Mouse (Mus musculus) Muller cell, postnatal 12 days (primary cell): ENCODE measurements around the gene Aox1.
A peak's percentile ranks its signal among the peaks of the same experiment; 100 is the strongest.

Source experiments
- DNase-seq: peaks from one replicate; pipeline ENCODE4 v3.0.0-alpha.2; 2015; ENCODE audit errors: inconsistent ontology term

Aox1 gene

GRCm38 (mm10) chr1:58107066-58107465 lies 77.3 kb downstream of the Aox1 start:
- DNase-seq, result no peak

- DNase-seq, result no peak
These were observed 80.5 kb downstream of the Aox1 start for GRCm38 (mm10) chr1:58110241-58110640.

- no peak for DNase-seq
These were observed 81.6 kb downstream of the Aox1 start for GRCm38 (mm10) chr1:58111315-58111714.

DNA sequence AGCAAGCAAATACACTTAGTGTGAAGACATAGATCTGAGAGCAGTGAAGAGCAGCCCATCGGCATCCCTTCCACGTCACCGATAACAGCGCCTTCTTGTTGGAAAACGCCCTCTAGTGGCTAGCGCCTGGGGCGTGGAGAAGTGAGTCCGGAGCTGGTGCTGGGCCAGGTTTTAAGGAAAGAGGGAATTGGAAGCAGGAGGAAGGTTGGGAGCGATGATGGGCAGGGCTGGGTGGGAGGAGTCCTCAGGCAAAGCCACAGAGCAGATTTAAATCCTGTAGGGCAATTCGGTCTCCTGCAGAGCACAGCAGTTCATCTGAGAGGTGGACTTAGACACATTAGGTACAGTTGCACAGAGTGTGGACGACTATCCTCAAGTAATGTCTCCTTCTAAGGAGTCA lies 83.1 kb downstream of the Aox1 start, which contains the start of gene Aox3:
Gene Aox3 (plus strand): TSS at position 251 of the 400 bp plus-strand sequence.
- DNase-seq, result peak; percentile 72

GRCm38 (mm10) chr1:58113441-58113840 lies 83.7 kb downstream of the Aox1 start:
- DNase-seq, result no peak

GRCm38 (mm10) chr1:58114021-58114560 lies 84.4 kb downstream of the Aox1 start:
- DNase-seq, result no peak

GRCm38 (mm10) chr1:58114666-58115375 lies 85.1 kb downstream of the Aox1 start:
- no peak for DNase-seq

GRCm38 (mm10) chr1:58118231-58118630 lies 88.5 kb downstream of the Aox1 start:
- DNase-seq, result no peak

- DNase-seq, result no peak
These were observed 95.2 kb downstream of the Aox1 start for GRCm38 (mm10) chr1:58124901-58125300.

DNA sequence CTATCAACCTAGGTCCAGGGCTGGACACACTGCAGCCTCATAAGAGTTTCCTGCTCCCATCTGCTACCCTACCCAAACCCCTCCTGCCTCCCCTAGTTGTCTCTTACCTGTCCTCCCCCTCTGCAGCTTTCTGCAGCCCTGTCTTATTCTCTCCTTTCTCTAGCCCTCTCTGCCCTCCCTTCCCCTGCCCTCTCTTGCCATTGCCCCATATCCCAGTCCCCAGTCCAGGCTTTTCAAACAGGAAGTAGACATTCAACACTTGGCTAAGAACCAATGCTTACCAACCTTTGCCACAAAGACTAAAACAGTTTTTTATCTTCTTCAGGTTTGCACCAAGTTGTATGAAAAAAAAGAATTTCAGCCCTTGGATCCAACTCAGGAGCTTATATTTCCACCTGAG lies 108.2 kb downstream of the Aox1 start:
- no peak for DNase-seq

DNA sequence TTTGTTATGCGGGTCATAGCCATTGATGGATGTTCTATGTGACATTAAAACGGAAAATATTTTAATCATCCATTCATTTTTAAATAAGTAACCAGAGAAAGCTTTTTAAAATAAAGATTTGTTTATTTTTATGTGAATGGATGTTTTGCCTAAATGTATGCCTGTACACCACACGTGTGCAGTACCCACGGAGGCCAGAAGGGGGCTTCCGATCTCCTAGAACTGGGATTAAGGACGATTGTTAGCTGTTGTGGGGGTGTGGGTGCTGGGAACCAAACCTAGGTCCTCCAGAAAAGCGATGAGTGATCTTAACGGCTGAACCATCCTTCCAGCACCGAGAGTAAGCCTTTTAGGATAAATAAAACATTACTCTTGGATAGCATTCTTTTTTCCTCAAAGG lies 109.3 kb downstream of the Aox1 start:
- no peak for DNase-seq

DNA sequence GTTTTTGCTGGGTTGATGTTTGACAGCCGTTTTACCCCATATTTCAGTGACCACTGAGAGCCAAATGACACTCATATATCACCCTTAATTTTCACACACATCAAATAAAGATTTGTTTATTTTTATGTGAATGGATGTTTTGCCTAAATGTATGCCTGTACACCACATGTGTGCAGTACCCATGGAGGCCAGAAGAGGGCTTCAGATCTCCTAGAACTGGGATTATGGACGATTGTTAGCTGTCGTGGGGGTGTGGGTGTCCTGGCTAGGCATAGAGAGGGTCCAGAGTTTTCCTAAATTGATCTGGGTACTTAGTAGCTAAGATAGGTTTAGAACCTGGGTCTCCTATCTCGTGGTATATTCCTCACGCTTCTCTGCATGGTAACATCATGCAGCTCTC lies 110.9 kb downstream of the Aox1 start:
- DNase-seq, result no peak

- DNase-seq, result peak; percentile 26
These were observed 114.8 kb downstream of the Aox1 start for GRCm38 (mm10) chr1:58144384-58145069.

DNA sequence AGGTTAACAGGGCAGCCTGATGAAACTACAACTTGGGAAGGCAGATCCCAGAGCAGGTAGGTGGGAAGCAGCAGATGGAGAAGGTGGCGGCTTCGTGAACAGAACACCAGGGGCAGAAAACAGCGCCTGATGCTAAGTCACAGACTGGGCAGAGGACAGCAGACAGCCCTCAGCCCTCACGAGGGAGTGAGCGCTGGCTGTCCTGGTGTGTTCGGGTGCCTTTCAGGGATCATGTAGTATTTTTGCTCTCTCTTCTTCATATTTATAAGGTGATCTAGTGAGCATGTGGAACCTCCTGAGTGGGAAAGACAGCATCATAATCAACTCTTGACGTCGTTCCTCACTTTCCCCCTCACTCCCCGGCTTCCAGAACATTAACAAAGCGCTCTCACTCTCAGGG lies 116.3 kb downstream of the Aox1 start:
- no peak for DNase-seq

GRCm38 (mm10) chr1:58147776-58148175 lies 118.0 kb downstream of the Aox1 start:
- DNase-seq, result no peak

- no peak for DNase-seq
These were observed 122.5 kb downstream of the Aox1 start for GRCm38 (mm10) chr1:58152247-58152646.
